Mouse (Mus musculus): Measurements from ENCODE around the gene Sh3pxd2a. TPM values are rescaled to one million over a fixed set of nuclear protein-coding genes. Genes with fewer than 3 reads are reported as not detected.
A peak's percentile ranks its signal among the peaks of the same experiment; 100 is the strongest.
"Not testable (repeated sequence)": the region's sequence is repeated elsewhere in the genome, so short reads cannot be mapped to it uniquely, and the experiment has no call there.

The Sh3pxd2a gene
- total RNA-seq, 2 experiments from 2014 or later, result 32.8 to 42.6 TPM

DNA sequence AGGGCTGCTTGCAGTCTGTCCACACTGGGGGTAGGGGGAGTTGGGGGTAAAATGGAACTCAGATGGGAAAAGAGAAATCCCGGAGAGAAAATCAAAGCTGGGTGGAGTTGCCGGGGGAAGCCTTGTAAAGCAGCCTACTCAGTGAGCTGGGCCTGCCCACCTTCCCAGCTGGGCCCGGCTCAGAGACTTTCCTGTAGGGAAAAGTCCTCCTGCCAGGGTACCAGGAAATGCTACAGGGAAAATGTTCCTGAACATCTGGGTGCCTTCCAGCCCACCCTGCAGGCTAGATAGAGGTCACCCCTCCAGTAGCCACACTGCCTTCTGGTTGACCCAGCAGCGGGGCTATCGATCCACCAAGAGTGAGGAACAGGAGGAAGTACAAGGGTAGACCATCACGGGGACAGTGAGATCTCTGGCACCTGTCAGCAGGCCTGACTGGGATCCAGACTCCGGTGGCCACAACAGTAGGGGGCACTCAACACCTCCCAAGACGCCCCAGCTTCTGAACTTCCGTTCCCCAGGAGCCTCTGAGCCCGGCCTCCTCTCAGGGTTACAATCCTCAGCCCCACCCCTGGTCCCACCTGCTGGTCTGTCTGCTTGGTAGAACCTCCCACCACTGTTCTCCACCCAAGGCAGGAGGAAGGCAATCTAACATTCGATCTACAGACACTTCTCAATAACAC, 51.5 kb downstream of the Sh3pxd2a start:
- no peak for DNase-seq (ENCODE audit: low spot score)

DNA sequence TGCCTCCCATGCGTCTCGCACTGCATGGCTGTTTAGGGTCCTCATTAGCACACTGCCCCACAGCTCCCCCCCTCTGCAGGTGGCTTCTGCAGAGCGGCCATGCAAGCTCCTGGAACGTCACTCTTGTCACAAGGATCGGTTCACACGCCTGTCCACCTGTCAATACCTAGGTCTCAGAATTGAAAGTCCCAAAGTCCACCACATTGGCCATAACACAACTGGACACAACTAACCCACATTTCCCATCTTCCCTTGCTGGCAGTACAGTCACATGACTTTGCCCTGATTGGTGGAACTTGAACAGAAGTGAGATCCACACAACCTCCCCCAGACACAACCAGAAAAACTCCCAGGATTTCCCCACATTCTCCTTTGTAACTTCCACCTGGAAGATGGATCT, 53.9 kb downstream of the Sh3pxd2a start:
- DNase-seq (ENCODE audit: low spot score), result no peak

GRCm38 (mm10) chr19:47409142-47409541, 55.1 kb downstream of the Sh3pxd2a start:
- no peak for DNase-seq (ENCODE audit: low spot score)

- DNase-seq (ENCODE audit: low spot score), result no peak
Measured at GRCm38 (mm10) chr19:47408656-47409055, 55.5 kb downstream of the Sh3pxd2a start.

GRCm38 (mm10) chr19:47407332-47407731, 56.9 kb downstream of the Sh3pxd2a start:
- DNase-seq (ENCODE audit: low spot score), result no peak

DNA sequence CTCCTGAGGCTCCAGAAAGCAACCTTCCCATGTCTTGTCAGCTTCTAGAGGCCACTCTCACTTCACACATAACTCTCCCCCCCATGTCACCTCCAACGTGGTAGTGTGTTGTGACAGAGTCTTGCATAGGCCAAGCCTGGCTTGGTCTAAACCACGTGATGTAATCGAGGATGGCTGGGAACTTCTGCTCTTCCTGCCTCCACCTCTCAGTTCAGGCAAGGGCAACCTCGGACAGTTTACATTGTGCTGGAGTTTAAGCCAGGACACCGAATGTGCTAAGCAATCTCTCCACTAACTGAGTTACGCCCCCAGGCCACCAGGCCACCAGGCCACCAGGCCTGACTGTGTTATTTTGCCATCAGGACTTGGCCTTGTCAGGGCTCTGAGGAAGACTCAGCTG, 57.7 kb downstream of the Sh3pxd2a start:
- DNase-seq (ENCODE audit: low spot score), result no peak

GRCm38 (mm10) chr19:47405548-47405947, 58.7 kb downstream of the Sh3pxd2a start:
- no peak for DNase-seq (ENCODE audit: low spot score)

GRCm38 (mm10) chr19:47403391-47404379, 60.5 kb downstream of the Sh3pxd2a start:
- DNase-seq (ENCODE audit: low spot score), result no peak

DNA sequence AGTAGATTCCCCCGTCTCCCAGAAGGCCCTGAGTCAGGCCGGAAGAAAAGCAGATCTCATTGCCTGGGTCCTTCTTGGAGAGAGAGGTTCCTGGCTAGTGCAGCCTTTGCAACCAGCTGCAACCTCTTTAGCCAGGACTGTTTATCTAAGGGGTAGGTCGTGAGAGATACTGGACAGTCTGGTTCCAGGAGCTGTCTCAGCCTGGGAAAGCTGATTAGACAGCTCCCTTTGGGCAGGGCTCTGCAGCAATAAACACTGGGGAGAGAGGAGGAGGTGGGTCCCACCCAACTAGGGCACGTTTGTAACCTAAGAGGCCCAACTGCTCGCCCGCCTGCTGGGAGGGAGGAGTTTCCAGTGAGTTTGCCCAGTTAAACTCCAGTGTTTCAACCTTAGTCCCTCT, 61.2 kb downstream of the Sh3pxd2a start:
- peak; percentile 84 for DNase-seq (ENCODE audit: low spot score)

DNA sequence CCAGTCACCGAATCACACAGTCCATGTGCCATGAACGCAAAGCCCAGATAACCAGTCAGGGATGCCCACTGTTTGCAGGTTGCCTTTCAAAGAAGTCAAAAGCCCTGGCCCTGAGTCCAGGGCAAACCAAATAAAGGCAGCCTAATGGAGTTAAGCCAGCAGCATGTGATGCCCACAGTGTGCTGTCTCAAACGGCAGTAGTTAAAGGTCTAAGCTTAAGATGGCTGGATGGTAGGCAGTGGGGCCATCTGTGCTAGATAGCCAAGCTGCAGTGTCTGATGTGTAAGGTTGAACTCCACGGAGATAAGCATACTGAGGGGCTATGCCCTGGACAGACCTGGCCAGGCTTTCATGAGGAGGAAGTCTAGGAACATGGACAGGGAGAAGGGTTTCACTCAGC, 61.7 kb downstream of the Sh3pxd2a start:
- peak; percentile 51 for DNase-seq (ENCODE audit: low spot score)

DNA sequence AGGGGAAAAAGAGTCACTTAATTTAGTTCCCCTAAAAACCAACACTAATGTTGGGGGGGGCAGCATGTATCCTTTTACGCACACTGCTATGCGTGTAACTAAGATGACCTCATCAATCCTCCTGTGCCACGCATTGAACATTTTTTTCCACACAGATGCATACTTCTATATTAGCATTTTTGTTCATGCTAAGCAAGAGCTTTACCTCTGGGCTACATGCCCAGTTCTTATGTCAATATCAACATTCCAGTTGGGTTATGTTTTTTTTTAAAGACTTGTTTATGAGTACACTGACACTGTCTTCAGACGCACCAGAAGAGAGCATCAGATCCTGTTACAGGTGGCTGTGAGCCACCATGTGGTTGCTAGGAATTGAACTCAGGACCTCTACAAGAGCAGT, 64.5 kb downstream of the Sh3pxd2a start:
- DNase-seq (ENCODE audit: low spot score), result no peak

- no peak for DNase-seq (ENCODE audit: low spot score)
Measured at GRCm38 (mm10) chr19:47399029-47399428, 65.2 kb downstream of the Sh3pxd2a start.

DNA sequence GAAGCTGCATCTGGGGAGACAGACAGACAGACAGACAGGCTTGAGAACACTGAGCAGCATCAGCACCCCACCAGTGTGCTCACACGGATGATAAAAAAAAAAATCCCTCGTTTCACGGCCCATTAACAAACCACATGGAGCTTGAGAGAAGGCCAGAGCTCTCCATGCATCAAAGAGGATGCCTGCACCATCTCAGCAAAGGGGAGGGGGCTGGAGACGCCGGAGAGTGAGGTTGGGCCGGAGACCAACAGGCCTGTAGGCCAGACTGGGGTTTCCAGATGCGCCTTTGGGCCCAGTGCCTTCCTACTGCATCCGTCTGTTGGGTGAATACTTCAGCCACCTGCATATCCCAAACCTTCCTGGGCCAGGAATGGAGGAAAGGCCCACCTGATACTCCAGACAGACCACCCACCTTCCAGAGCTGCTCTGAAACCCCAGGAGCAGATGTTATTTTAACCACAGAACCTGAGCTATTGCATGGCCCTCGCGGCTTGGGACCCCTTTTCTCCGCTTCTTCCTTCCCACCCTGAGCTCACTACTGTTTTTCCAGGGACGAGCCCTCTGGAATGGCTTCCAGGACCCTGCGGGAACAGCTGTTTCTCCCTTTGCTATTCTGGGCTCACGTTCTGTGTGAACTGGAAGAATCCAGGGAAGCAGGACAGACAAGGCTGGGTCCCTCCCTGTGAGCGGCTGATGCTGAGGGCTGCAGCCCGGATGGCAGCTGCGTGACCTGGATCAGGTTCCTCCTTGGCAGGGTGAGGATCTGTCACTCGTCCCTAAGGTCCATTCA, 66.1 kb downstream of the Sh3pxd2a start:
- peak; percentile 73 for DNase-seq (ENCODE audit: low spot score)

DNA sequence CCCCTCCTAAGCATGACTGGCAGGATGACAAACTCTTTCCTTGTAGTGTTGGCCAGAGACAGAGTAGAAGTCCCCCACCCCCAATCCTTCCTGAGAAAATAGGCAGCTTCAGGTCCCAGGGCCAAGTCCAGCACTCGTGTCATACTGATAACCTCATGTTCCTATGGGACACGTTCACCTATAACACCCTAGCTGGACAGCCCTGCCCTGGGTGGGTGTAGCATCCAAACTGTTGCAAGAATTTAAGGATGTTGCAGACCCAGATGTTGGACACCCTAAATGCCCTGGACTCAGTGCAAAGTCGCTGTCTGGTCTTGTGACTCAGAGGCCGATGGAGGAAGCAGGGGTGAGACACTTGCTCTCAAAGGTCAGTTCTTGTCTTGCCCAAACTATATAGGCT, 68.9 kb downstream of the Sh3pxd2a start:
- DNase-seq (ENCODE audit: low spot score), result no peak

GRCm38 (mm10) chr19:47394781-47395180, 69.4 kb downstream of the Sh3pxd2a start:
- not testable (repeated sequence) for DNase-seq (ENCODE audit: low spot score)

- peak; percentile 57 for DNase-seq (ENCODE audit: low spot score)
Measured at GRCm38 (mm10) chr19:47390878-47391277, 73.3 kb downstream of the Sh3pxd2a start.

- DNase-seq (ENCODE audit: low spot score), result no peak
Measured at GRCm38 (mm10) chr19:47387887-47388286, 76.3 kb downstream of the Sh3pxd2a start.

GRCm38 (mm10) chr19:47387395-47387794, 76.8 kb downstream of the Sh3pxd2a start:
- DNase-seq (ENCODE audit: low spot score), result no peak

DNA sequence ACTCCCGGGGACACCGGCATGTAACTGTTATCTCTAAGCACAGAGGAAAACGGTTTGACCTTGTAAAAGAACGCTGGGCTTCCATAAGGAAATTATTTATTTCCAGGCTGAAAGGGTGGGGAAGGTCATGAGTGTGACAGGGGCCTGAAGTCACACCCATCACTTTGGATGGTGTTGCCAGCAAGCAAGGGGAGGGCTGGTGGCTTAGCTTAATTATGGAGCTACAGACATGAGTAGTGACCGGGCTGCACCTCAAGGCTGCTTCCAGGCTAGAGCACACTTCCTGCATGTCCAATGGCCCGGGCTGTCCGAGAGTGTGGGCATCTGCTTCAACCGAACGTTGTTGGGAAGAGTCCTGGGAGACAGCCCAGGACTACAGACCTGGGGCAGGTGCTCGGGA, 78.2 kb downstream of the Sh3pxd2a start:
- DNase-seq (ENCODE audit: low spot score), result no peak

GRCm38 (mm10) chr19:47384639-47385038, 79.6 kb downstream of the Sh3pxd2a start:
- DNase-seq (ENCODE audit: low spot score), result no peak

GRCm38 (mm10) chr19:47384036-47384435, 80.2 kb downstream of the Sh3pxd2a start:
- DNase-seq (ENCODE audit: low spot score), result no peak

GRCm38 (mm10) chr19:47382268-47382667, 81.9 kb downstream of the Sh3pxd2a start:
- no peak for DNase-seq (ENCODE audit: low spot score)

Measured in gastrocnemius, adult 18-20 months (tissue).